Mouse (Mus musculus): ENCODE measurements around the gene Vmn1r77.
"Not testable (repeated sequence)": the region's sequence is repeated elsewhere in the genome, so short reads cannot be mapped to it uniquely, and the experiment has no call there.

The Vmn1r77 gene

DNA sequence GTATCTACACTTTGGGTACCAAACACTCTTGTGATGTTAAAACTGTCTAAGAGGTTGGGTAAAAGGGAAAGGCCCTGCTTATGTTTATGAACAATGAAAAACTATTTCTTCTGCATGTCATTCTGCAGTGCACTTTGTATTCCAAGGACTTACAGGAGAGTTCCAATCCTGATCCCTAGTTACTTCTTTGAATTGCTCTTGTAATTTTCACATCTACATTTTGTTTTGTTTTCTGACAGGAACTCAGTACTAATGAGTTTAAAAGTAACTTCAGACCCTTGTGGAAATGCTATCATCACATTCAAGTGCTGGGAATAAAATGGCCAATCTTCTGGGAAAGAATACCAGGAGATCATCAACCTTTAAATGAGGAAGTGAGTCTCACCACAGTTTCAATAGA is at the start of gene Vmn1r77:
TSS of gene Vmn1r77 (plus strand) at position 301 of the 400 bp plus-strand sequence.
- not testable (repeated sequence) for DNase-seq

- not testable (repeated sequence) for DNase-seq
Observed at GRCm38 (mm10) chr7:12011491-12011890, 25.1 kb upstream of the Vmn1r77 start.

DNA sequence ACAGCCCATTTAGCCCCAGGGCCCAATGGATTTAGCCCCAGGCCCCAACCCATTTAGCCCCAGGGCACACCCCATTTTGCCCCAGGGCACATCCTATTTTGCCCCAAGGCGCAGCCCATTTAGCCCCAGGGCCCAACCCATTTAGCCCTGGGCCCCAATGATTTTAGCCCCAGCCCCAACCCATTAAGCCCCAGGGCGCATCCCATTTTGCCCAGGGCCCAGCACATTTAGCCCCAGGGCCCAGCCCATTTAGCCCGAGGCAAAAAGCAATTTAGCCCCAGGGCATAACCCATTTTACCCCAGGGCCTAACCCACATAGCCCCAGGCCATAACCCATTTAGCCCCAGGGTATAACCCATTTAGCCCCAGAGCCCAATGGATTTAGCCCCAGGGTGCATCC is 24.2 kb upstream of the Vmn1r77 start:
- not testable (repeated sequence) for DNase-seq

- no peak for DNase-seq
Observed at GRCm38 (mm10) chr7:12013106-12013505, 23.4 kb upstream of the Vmn1r77 start.

- DNase-seq = not testable (repeated sequence)
Observed at GRCm38 (mm10) chr7:12017829-12018228, 18.7 kb upstream of the Vmn1r77 start.

GRCm38 (mm10) chr7:12040664-12041063 is 4.1 kb downstream of the Vmn1r77 start:
- DNase-seq = no peak
